16 mouse cellular contexts compared by ENCODE assay signal in genomic region chr15:27063456-27063855, GRCm38 (mm10).
DNase-seq lines count a peak whose midpoint lies in the region; ATAC-seq and TF ChIP-seq lines count a peak whose summit lies in the region.
"Had no signal": no experiment of that assay in that cellular context is flagged by ENCODE, and none has a peak within 500 bp of the region (broad histone marks: within the 10 kb centered on the region; RNA-seq: fewer than 3 reads in every experiment).

No protein-coding gene starts in this region.

- ATAC-seq in frontal cortex, adult (ENCODE audit: low TSS enrichment), result peak; percentile 62; the same call in 1 of the 2 replicates
- ATAC-seq: CD4-positive, CD25-positive, alpha-beta regulatory T cell, adult 4 months had no signal

- no peak for TF ChIP-seq POLR2A in brain, embryonic 14.5 days (IDR thresholded peaks at IDR 0.05; ENCODE audit: borderline replicate concordance, extremely low read depth, insufficient read depth, insufficient read length, poor library complexity, severe bottlenecking)

- TF ChIP-seq CTCF in brain, embryonic 14.5 days (IDR thresholded peaks at IDR 0.05; ENCODE audit: borderline replicate concordance, extremely low read depth, insufficient read depth, insufficient read length), result no peak

- peak; percentile 7 for DNase-seq in cerebellum, adult 9-11 months
- no peak for DNase-seq in cerebellum, postnatal 4 days (ENCODE audit: low spot score in 2 of 2)
- no peak for DNase-seq in frontal cortex, postnatal 36 days (ENCODE audit: low spot score in 2 of 2)
- DNase-seq in layer of hippocampus, adult 9-11 months, result peak; percentile 29
- DNase-seq in layer of hippocampus, adult 8-10 months (ENCODE audit: low spot score in 2 of 2), result no peak
- peak; percentile 79 for DNase-seq in brain, embryonic 14.5 days (ENCODE audit: low read depth)
- no peak for DNase-seq in thymus, adult 18-20 months
- DNase-seq: adrenal gland, postnatal 36 days; gastrocnemius, postnatal 25 days; heart, adult 2 months; heart, postnatal 14 days; kidney, adult 2 months; lung, postnatal 4 days; thymus, postnatal 36 days had no signal

Comparison
In these comparisons a context has a peak if more than half of its experiments do, and no peak if none do; other contexts are left out.
1. DNase-seq: peak in cerebellum, adult 9-11 months (single experiment), layer of hippocampus, adult 9-11 months (single experiment) and brain, embryonic 14.5 days (single experiment); none in cerebellum, postnatal 4 days (0 of 2), frontal cortex, postnatal 36 days (0 of 2), layer of hippocampus, adult 8-10 months (0 of 2) and thymus, adult 18-20 months (0 of 2).